Mouse (Mus musculus): ENCODE data around the gene Rps6kb1.

- TF ChIP-seq POLR2A (IDR thresholded peaks at IDR 0.05; ENCODE audit: borderline replicate concordance, control insufficient read depth, low read depth, low read length) (no peak), CTCF (IDR thresholded peaks at IDR 0.05; ENCODE audit: control insufficient read depth, insufficient read depth, low read length) (no peak)
Observed at GRCm38 (mm10) chr11:86587830-86588229, 43.2 kb upstream of the Rps6kb1 start.
